Mouse (Mus musculus) central nervous system, embryonic 14 days (tissue): Measurements from ENCODE around the gene Cela2a. TPM values are rescaled to one million over a fixed set of nuclear protein-coding genes. Genes with fewer than 3 reads are reported as not detected.

Source experiments
- polyA plus RNA-seq: library from polyadenylated mRNA; depleted of rRNA; stranded (reverse); fragments of >200 nt; gene quantifications from 2 replicates; pipeline ENCODE4 v1.2.3, GENCODE M21; 2012; rRNA removed

Gene Cela2a
- polyA plus RNA-seq: 0.06 TPM in 1 of 2 replicates, not detected in the other

GRCm38 (mm10) chr4:141826060-141826459 is at the start of gene Cela2a:
Gene Cela2a (minus strand): TSS chr4:141826160.

GRCm38 (mm10) chr4:141874601-141875460 is 48.9 kb upstream of the Cela2a start, which contains the start of gene Efhd2:
Gene Efhd2 (minus strand): TSS chr4:141874920.

GRCm38 (mm10) chr4:141845999-141846398 is 20.0 kb upstream of the Cela2a start, which contains the start of gene Ctrc:
Gene Ctrc (minus strand): TSS chr4:141846359.

GRCm38 (mm10) chr4:141793282-141794151 is 32.4 kb downstream of the Cela2a start, which contains the start of gene Casp9:
Gene Casp9 (plus strand): TSS chr4:141793612.

DNA sequence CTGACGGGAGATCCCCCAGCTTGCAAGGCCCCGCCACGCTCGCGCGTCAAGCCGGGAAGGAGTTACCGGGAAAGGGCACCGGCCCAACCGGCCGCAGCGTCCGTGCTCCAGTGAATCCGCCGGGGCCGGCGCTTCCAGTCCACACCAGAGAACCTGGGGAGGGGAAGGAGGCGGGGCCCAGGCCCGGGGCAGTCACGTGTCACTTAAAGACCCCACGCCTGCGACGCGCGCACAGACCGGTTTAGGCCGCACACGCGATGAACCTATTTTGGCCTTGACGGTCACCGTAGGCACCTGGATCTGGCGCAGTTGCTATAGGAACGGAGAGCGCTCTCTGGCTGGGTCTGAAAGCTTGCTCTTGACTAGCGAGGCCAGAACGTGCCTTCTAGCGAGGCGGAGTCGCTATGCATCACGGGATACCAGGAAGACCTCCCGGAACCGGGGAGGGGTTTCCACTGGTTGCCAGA is 35.4 kb downstream of the Cela2a start, which contains the start of gene Dnajc16:
Dnajc16 (minus strand) TSS at position 408 of the 467 bp plus-strand sequence.

Other genes starting within 250 kb of the Cela2a start
- gene Fblim1, start 220.1 kb downstream of the Cela2a start, polyA plus RNA-seq: 37.4 and 53.4 TPM in 2 replicates
- 0.27 and 0.28 TPM in 2 replicates for gene Tmem82, start 207.5 kb downstream of the Cela2a start, polyA plus RNA-seq
- gene Slc25a34, start 202.3 kb downstream of the Cela2a start, polyA plus RNA-seq: 0.34 and 0.36 TPM in 2 replicates
- gene Plekhm2, start 161.3 kb downstream of the Cela2a start, polyA plus RNA-seq: 43.2 and 46.7 TPM in 2 replicates
- 3.3 and 5.3 TPM in 2 replicates for gene Rsc1a1, start 140.6 kb downstream of the Cela2a start, polyA plus RNA-seq
- 14.8 and 16.4 TPM in 2 replicates for gene Ddi2, start 102.7 kb downstream of the Cela2a start, polyA plus RNA-seq
- gene Agmat, start 79.5 kb downstream of the Cela2a start, polyA plus RNA-seq: 0.08 TPM in 1 of 2 replicates, not detected in the other
- gene Dnajc16, start 35.2 kb downstream of the Cela2a start, polyA plus RNA-seq: 16.0 and 16.2 TPM in 2 replicates
- gene Casp9, start 32.5 kb downstream of the Cela2a start, polyA plus RNA-seq: 23.8 and 24.5 TPM in 2 replicates
- gene Ctrc, start 20.2 kb upstream of the Cela2a start, polyA plus RNA-seq: 0.07 and 0.15 TPM in 2 replicates
- 57.7 and 60.8 TPM in 2 replicates for gene Efhd2, start 48.8 kb upstream of the Cela2a start, polyA plus RNA-seq
- 2.9 and 3.2 TPM in 2 replicates for gene Fhad1, start 188.9 kb upstream of the Cela2a start, polyA plus RNA-seq